Mouse (Mus musculus): ENCODE data around the gene Smtnl2. TPM values are rescaled to one million over a fixed set of nuclear protein-coding genes. Genes with fewer than 3 reads are reported as not detected.
"Not testable (repeated sequence)": the region's sequence is repeated elsewhere in the genome, so short reads cannot be mapped to it uniquely, and the experiment has no call there.

Gene Smtnl2
- polyA plus RNA-seq, 1 experiment from 2014 or later, result 7.0 TPM

- 67% methylated on average over 11 of the region's 11 CpGs for WGBS
Measured at GRCm38 (mm10) chr11:72434963-72435693, 23.6 kb upstream of the Smtnl2 start, which contains the start of gene Ggt6. TSS of gene Ggt6 (plus strand) at chr11:72435526.

GRCm38 (mm10) chr11:72430311-72431068 lies 19.0 kb upstream of the Smtnl2 start:
- ATAC-seq (replicated peaks; ENCODE audit: low FRiP score); H3K4me3 ChIP-seq (ENCODE audit: low read depth, low read length); H3K9ac ChIP-seq (ENCODE audit: low read length); H3K4me1 ChIP-seq (replicated peaks; ENCODE audit: control insufficient read depth, insufficient read depth, low read length); H3K4me2 ChIP-seq (ENCODE audit: low read depth, low read length, severe bottlenecking); H3K9me3 ChIP-seq (ENCODE audit: control insufficient read depth, low read length); H3K27me3 ChIP-seq (ENCODE audit: control insufficient read depth, insufficient read depth, low read length); DNase-seq (ENCODE audit: low spot score); H3K36me3 ChIP-seq (ENCODE audit: control insufficient read depth, insufficient read depth, low read length); H3K27ac ChIP-seq (ENCODE audit: low read depth, low read length): not testable (repeated sequence)
- 68% methylated on average over 9 of the region's 9 CpGs for WGBS

More at GRCm38 (mm10) chr11:72434963-72435693, 23.6 kb upstream of the Smtnl2 start, which contains the start of gene Ggt6:
- H3K4me2 ChIP-seq (ENCODE audit: low read depth, low read length, severe bottlenecking), result no peak within 1 kb of the TSS
- no peak within 1 kb of the TSS for H3K27ac ChIP-seq (ENCODE audit: low read depth, low read length)
- no peak within 1 kb of the TSS for H3K4me3 ChIP-seq (ENCODE audit: low read depth, low read length)
- no peaks in the 10 kb centered on the region for H3K9me3 ChIP-seq (ENCODE audit: control insufficient read depth, low read length)
- no peak within 1 kb of the TSS for H3K9ac ChIP-seq (ENCODE audit: low read length)
- H3K4me1 ChIP-seq (replicated peaks; ENCODE audit: control insufficient read depth, insufficient read depth, low read length), result no peaks in the 10 kb centered on the region
- H3K27me3 ChIP-seq (ENCODE audit: control insufficient read depth, insufficient read depth, low read length), result no peaks in the 10 kb centered on the region
- peak; percentile 53 for DNase-seq (ENCODE audit: low spot score)
- ATAC-seq (replicated peaks; ENCODE audit: low FRiP score), result no peak
- no peaks in the 10 kb centered on the region for H3K36me3 ChIP-seq (ENCODE audit: control insufficient read depth, insufficient read depth, low read length)

GRCm38 (mm10) chr11:72429288-72429690 lies 17.8 kb upstream of the Smtnl2 start:
- Histone ChIP-seq H3K4me1 (replicated peaks; ENCODE audit: control insufficient read depth, insufficient read depth, low read length) (no peaks in the 10 kb centered on the region), H3K27me3 (ENCODE audit: control insufficient read depth, insufficient read depth, low read length) (no peaks in the 10 kb centered on the region), H3K9me3 (ENCODE audit: control insufficient read depth, low read length) (no peaks in the 10 kb centered on the region), H3K4me2 (ENCODE audit: low read depth, low read length, severe bottlenecking) (no peak overlapping the region), H3K27ac (ENCODE audit: low read depth, low read length) (no peak overlapping the region), H3K36me3 (ENCODE audit: control insufficient read depth, insufficient read depth, low read length) (no peaks in the 10 kb centered on the region), H3K4me3 (ENCODE audit: low read depth, low read length) (no peak overlapping the region), H3K9ac (ENCODE audit: low read length) (no peak overlapping the region)
- DNase-seq (ENCODE audit: low spot score) (peak; percentile 83), ATAC-seq (replicated peaks; ENCODE audit: low FRiP score) (peak; percentile 79)
- WGBS, result 53% methylated on average over 7 of the region's 7 CpGs

GRCm38 (mm10) chr11:72428694-72429093 lies 17.2 kb upstream of the Smtnl2 start:
- Histone ChIP-seq H3K36me3 (ENCODE audit: control insufficient read depth, insufficient read depth, low read length) (no peaks in the 10 kb centered on the region), H3K4me3 (ENCODE audit: low read depth, low read length) (no peak overlapping the region), H3K9me3 (ENCODE audit: control insufficient read depth, low read length) (no peaks in the 10 kb centered on the region; the same call in 1 of the 2 replicates), H3K4me2 (ENCODE audit: low read depth, low read length, severe bottlenecking) (no peak overlapping the region), H3K4me1 (replicated peaks; ENCODE audit: control insufficient read depth, insufficient read depth, low read length) (no peaks in the 10 kb centered on the region), H3K27ac (ENCODE audit: low read depth, low read length) (no peak overlapping the region), H3K9ac (ENCODE audit: low read length) (no peak overlapping the region), H3K27me3 (ENCODE audit: control insufficient read depth, insufficient read depth, low read length) (no peaks in the 10 kb centered on the region)
- ATAC-seq (replicated peaks; ENCODE audit: low FRiP score) (no peak), DNase-seq (ENCODE audit: low spot score) (peak; percentile 82)
- WGBS, result 1% methylated on average over 5 of the region's 5 CpGs

- Histone ChIP-seq H3K36me3 (ENCODE audit: control insufficient read depth, insufficient read depth, low read length) (no peaks in the 10 kb centered on the region), H3K27ac (ENCODE audit: low read depth, low read length) (no peak overlapping the region), H3K9me3 (ENCODE audit: control insufficient read depth, low read length) (no peaks in the 10 kb centered on the region; the same call in 1 of the 2 replicates), H3K4me3 (ENCODE audit: low read depth, low read length) (no peak overlapping the region), H3K9ac (ENCODE audit: low read length) (no peak overlapping the region), H3K27me3 (ENCODE audit: control insufficient read depth, insufficient read depth, low read length) (no peaks in the 10 kb centered on the region), H3K4me1 (replicated peaks; ENCODE audit: control insufficient read depth, insufficient read depth, low read length) (no peaks in the 10 kb centered on the region), H3K4me2 (ENCODE audit: low read depth, low read length, severe bottlenecking) (no peak overlapping the region)
- ATAC-seq (replicated peaks; ENCODE audit: low FRiP score) (no peak), DNase-seq (ENCODE audit: low spot score) (no peak)
Measured at GRCm38 (mm10) chr11:72426884-72427283, 15.4 kb upstream of the Smtnl2 start.

- no peak overlapping the region for H3K4me3 ChIP-seq (ENCODE audit: low read depth, low read length)
- H3K27me3 ChIP-seq (ENCODE audit: control insufficient read depth, insufficient read depth, low read length), result no peaks in the 10 kb centered on the region
- no peak overlapping the region for H3K4me2 ChIP-seq (ENCODE audit: low read depth, low read length, severe bottlenecking)
- H3K4me1 ChIP-seq (replicated peaks; ENCODE audit: control insufficient read depth, insufficient read depth, low read length), result no peaks in the 10 kb centered on the region
- no peak overlapping the region for H3K9ac ChIP-seq (ENCODE audit: low read length)
- no peak for DNase-seq (ENCODE audit: low spot score)
- H3K9me3 ChIP-seq (ENCODE audit: control insufficient read depth, low read length), result no peaks in the 10 kb centered on the region; the same call in 1 of the 2 replicates
- no peaks in the 10 kb centered on the region for H3K36me3 ChIP-seq (ENCODE audit: control insufficient read depth, insufficient read depth, low read length)
- ATAC-seq (replicated peaks; ENCODE audit: low FRiP score), result no peak
- no peak overlapping the region for H3K27ac ChIP-seq (ENCODE audit: low read depth, low read length)
Measured at GRCm38 (mm10) chr11:72425201-72425600, 13.7 kb upstream of the Smtnl2 start.

GRCm38 (mm10) chr11:72423686-72424085 lies 12.2 kb upstream of the Smtnl2 start:
- H3K9ac ChIP-seq (ENCODE audit: low read length), result no peak overlapping the region
- no peak for ATAC-seq (replicated peaks; ENCODE audit: low FRiP score)
- no peaks in the 10 kb centered on the region; the same call in 1 of the 2 replicates for H3K9me3 ChIP-seq (ENCODE audit: control insufficient read depth, low read length)
- no peaks in the 10 kb centered on the region for H3K27me3 ChIP-seq (ENCODE audit: control insufficient read depth, insufficient read depth, low read length)
- WGBS, result 79% methylated on average over 4 of the region's 4 CpGs
- H3K4me1 ChIP-seq (replicated peaks; ENCODE audit: control insufficient read depth, insufficient read depth, low read length), result no peaks in the 10 kb centered on the region
- no peaks in the 10 kb centered on the region for H3K36me3 ChIP-seq (ENCODE audit: control insufficient read depth, insufficient read depth, low read length)
- no peak overlapping the region for H3K4me2 ChIP-seq (ENCODE audit: low read depth, low read length, severe bottlenecking)
- no peak for DNase-seq (ENCODE audit: low spot score)
- no peak overlapping the region for H3K4me3 ChIP-seq (ENCODE audit: low read depth, low read length)
- H3K27ac ChIP-seq (ENCODE audit: low read depth, low read length), result no peak overlapping the region

- no peak overlapping the region for H3K9ac ChIP-seq (ENCODE audit: low read length)
- H3K36me3 ChIP-seq (ENCODE audit: control insufficient read depth, insufficient read depth, low read length), result no peaks in the 10 kb centered on the region
- peaks cover 5% of the 10 kb centered on the region for H3K4me1 ChIP-seq (replicated peaks; ENCODE audit: control insufficient read depth, insufficient read depth, low read length)
- WGBS, result 89% methylated on average over 11 of the region's 11 CpGs
- H3K27ac ChIP-seq (ENCODE audit: low read depth, low read length), result no peak overlapping the region
- no peak overlapping the region for H3K4me3 ChIP-seq (ENCODE audit: low read depth, low read length)
- no peak overlapping the region for H3K4me2 ChIP-seq (ENCODE audit: low read depth, low read length, severe bottlenecking)
- no peak for ATAC-seq (replicated peaks; ENCODE audit: low FRiP score)
- H3K27me3 ChIP-seq (ENCODE audit: control insufficient read depth, insufficient read depth, low read length), result no peaks in the 10 kb centered on the region
- no peaks in the 10 kb centered on the region; the same call in 1 of the 2 replicates for H3K9me3 ChIP-seq (ENCODE audit: control insufficient read depth, low read length)
- DNase-seq (ENCODE audit: low spot score), result no peak
Measured at GRCm38 (mm10) chr11:72421518-72422278, 10.2 kb upstream of the Smtnl2 start.

Data from forebrain, embryonic 11.5 days (tissue).